Mouse (Mus musculus) lung, adult 2 months (tissue): ENCODE measurements around the gene Pam16.

ENCODE experiments used
- CTCF ChIP-seq: fragments of 200-500 bp; IDR thresholded peaks from 2 replicates; pipeline ENCODE4 v1.5.1; 2011; ENCODE audit warnings: mild to moderate bottlenecking, low read length, control low read depth; ENCODE audit not compliant: insufficient read depth
- POLR2A ChIP-seq: fragments of 200-500 bp; IDR thresholded peaks from 2 replicates; pipeline ENCODE4 v1.6.1; 2011; ENCODE audit warnings: low read depth, mild to moderate bottlenecking, control low read depth, low read length, borderline replicate concordance; ENCODE audit errors: extremely low read depth

DNA sequence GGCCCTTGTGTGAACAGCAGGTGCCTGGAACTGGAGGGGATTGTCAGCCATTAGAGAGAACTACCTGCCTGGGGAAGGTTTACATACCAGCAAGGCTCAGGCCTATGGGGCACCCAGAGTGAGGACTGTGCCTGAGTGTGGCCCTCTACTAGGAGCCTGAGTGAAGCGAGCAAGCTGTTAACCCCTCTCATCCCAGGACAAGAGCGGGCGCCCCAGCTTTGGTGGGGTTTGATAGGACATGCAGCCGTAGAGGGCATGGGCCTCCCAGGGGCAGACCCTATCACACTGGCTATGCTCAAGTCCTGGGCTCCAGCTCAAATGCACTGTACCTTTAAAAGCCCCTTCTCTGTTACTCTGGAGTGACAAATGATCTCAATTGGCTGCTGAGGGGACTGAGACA, 22.0 kb upstream of the Pam16 start:
- TF ChIP-seq CTCF = no peak
- TF ChIP-seq POLR2A = no peak
